Mouse (Mus musculus) C2C12 (cell line): ENCODE results near the gene Top2a.

ENCODE experiments used
- CTCF ChIP-seq: IDR thresholded peaks from one replicate; pipeline ENCODE4 v1.5.1; 2011; ENCODE audit not compliant: control insufficient read depth, insufficient read depth, insufficient read length
- MYOD1 ChIP-seq: IDR thresholded peaks from one replicate; pipeline ENCODE4 v1.6.1; 2011; ENCODE audit warnings: low read depth; ENCODE audit not compliant: control insufficient read depth, insufficient read length

- TF ChIP-seq CTCF = no peak
- no peak for TF ChIP-seq MYOD1
These were observed 895 bp downstream of the Top2a start for GRCm38 (mm10) chr11:99023094-99023493.
